Comparison of ENCODE assay signal across 21 mouse cellular contexts in the genomic region with DNA sequence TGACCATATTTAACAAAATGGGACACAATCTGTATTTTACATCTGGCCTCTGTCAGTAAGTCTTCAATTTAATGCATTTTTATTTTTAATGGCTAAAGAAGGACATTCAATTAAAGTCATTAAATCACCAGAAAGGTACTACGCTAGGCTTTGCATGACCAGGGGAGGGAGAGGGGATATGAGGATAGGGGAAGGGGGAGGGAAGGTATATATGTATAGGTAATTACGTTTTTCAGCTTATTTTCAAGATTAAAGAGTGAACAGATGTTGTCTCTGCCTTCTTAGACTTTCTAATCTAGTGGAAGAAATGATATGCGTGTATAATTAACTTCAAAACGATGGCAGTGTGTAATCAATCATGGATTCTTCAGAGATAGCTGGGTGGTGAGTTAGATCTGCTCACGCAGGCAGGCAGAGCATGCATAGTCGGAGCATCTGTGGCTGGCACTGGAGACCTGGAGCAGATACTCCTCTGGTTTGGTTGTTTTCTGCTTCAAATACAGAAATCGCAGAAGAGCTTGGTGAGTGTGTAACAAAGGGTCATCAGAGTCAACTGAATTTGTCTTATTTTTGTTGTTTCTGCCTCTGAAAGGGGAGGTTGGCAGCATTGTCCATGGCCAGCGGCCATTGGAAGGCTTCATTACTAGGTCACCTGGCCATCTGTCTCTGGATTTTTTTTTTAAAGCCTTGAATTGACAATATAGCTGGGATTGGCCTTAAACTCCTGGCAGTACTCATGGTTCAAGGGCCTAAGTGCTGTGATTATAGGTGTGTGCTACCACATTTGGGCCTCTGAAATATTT. TPM values are rescaled to one million over a fixed set of nuclear protein-coding genes. Genes with fewer than 3 reads are reported as not detected.
DNase-seq lines count a peak whose midpoint lies in the region; ATAC-seq lines count a peak whose summit lies in the region.
"Had no signal": no experiment of that assay in that cellular context is flagged by ENCODE, and none has a peak within 500 bp of the region (broad histone marks: within the 10 kb centered on the region; RNA-seq: fewer than 3 reads in every experiment).

No protein-coding gene starts in this region.

- H3K4me3 ChIP-seq in neural tube, embryonic 12.5 days, result no peak overlapping the region
- H3K4me3 ChIP-seq in neural tube, embryonic 15.5 days (replicated peaks), result no peak overlapping the region
- no peak overlapping the region for H3K4me3 ChIP-seq in hindbrain, embryonic 13.5 days
- H3K4me3 ChIP-seq: forebrain, embryonic 12.5 days; stomach, embryonic 15.5 days had no signal

- no peaks in the 10 kb centered on the region for H3K36me3 ChIP-seq in neural tube, embryonic 12.5 days
- no peaks in the 10 kb centered on the region for H3K36me3 ChIP-seq in neural tube, embryonic 15.5 days
- no peaks in the 10 kb centered on the region for H3K36me3 ChIP-seq in hindbrain, embryonic 13.5 days
- H3K36me3 ChIP-seq: forebrain, embryonic 12.5 days; stomach, embryonic 15.5 days had no signal

- no peaks in the 10 kb centered on the region for H3K27me3 ChIP-seq in neural tube, embryonic 12.5 days (replicated peaks)
- H3K27me3 ChIP-seq in neural tube, embryonic 15.5 days (replicated peaks), result no peaks in the 10 kb centered on the region
- no peaks in the 10 kb centered on the region for H3K27me3 ChIP-seq in hindbrain, embryonic 13.5 days
- H3K27me3 ChIP-seq: forebrain, embryonic 12.5 days; stomach, embryonic 15.5 days had no signal

- H3K4me1 ChIP-seq in neural tube, embryonic 12.5 days, result no peaks in the 10 kb centered on the region
- no peaks in the 10 kb centered on the region for H3K4me1 ChIP-seq in neural tube, embryonic 15.5 days
- peaks cover 3% of the 10 kb centered on the region; the same call in 1 of the 2 replicates for H3K4me1 ChIP-seq in hindbrain, embryonic 13.5 days (replicated peaks)
- H3K4me1 ChIP-seq: forebrain, embryonic 12.5 days; stomach, embryonic 15.5 days had no signal

- 71% methylated on average over 8 of the region's 8 CpGs for WGBS in neural tube, embryonic 12.5 days
- WGBS in neural tube, embryonic 15.5 days, result 57% methylated on average over 8 of the region's 8 CpGs
- WGBS in hindbrain, embryonic 13.5 days, result 59% methylated on average over 8 of the region's 8 CpGs

- H3K4me2 ChIP-seq in neural tube, embryonic 12.5 days (replicated peaks), result no peak overlapping the region
- no peak overlapping the region for H3K4me2 ChIP-seq in neural tube, embryonic 15.5 days
- H3K4me2 ChIP-seq in hindbrain, embryonic 13.5 days, result no peak overlapping the region
- H3K4me2 ChIP-seq: forebrain, embryonic 12.5 days; heart, embryonic 11.5 days; stomach, embryonic 15.5 days had no signal

- no peak overlapping the region for H3K27ac ChIP-seq in neural tube, embryonic 12.5 days
- H3K27ac ChIP-seq in neural tube, embryonic 15.5 days (replicated peaks), result no peak overlapping the region
- H3K27ac ChIP-seq in hindbrain, embryonic 13.5 days, result peak overlapping the region; percentile 59
- H3K27ac ChIP-seq: forebrain, embryonic 12.5 days; stomach, embryonic 15.5 days had no signal

- no peak overlapping the region for H3K9ac ChIP-seq in neural tube, embryonic 12.5 days
- no peak overlapping the region for H3K9ac ChIP-seq in neural tube, embryonic 15.5 days (replicated peaks)
- H3K9ac ChIP-seq in hindbrain, embryonic 13.5 days, result no peak overlapping the region
- H3K9ac ChIP-seq: forebrain, embryonic 12.5 days; stomach, embryonic 15.5 days had no signal

- ATAC-seq in neural tube, embryonic 12.5 days (ENCODE audit: low FRiP score, low read depth), result peak; percentile 37; the same call in 1 of the 2 replicates
- ATAC-seq in neural tube, embryonic 15.5 days (ENCODE audit: low FRiP score), result no peak
- ATAC-seq in hindbrain, embryonic 13.5 days (ENCODE audit: low FRiP score), result peak; percentile 66; the same call in 1 of the 2 replicates
- ATAC-seq: inflammation-experienced regulatory T-cells, adult 6 months; lung, postnatal 0 days had no signal

- no peaks in the 10 kb centered on the region for H3K9me3 ChIP-seq in neural tube, embryonic 12.5 days
- no peaks in the 10 kb centered on the region for H3K9me3 ChIP-seq in neural tube, embryonic 15.5 days (replicated peaks)
- H3K9me3 ChIP-seq in hindbrain, embryonic 13.5 days, result no peaks in the 10 kb centered on the region
- H3K9me3 ChIP-seq: forebrain, embryonic 12.5 days; stomach, embryonic 15.5 days had no signal

- DNase-seq in cerebellum, adult 9-10 months, result peak; percentile 89
- DNase-seq in left cerebral cortex, adult 9 months (ENCODE audit: low spot score in 2 of 2), result no peak
- DNase-seq in adrenal gland, postnatal 10 days, result no peak
- DNase-seq in spleen, postnatal 14 days (ENCODE audit: low spot score in 2 of 2), result no peak
- DNase-seq: heart, postnatal 10 days; kidney, adult 2 months; kidney, postnatal 10 days; left cerebral cortex, postnatal 4 days; liver; midbrain, embryonic 14.5 days; right cerebral cortex, postnatal 25 days; thymus, adult 18-20 months; thymus, postnatal 4 days had no signal

RNA-seq across cellular contexts. Expression of a gene that starts 59.8 kb away (rescaled TPM):
- polyA plus RNA-seq in neural tube, embryonic 12.5 days (2016; fragmentation: Nextera tagmentation; extraction: Ambion mirVana), result 8.0 and 8.4 TPM in 2 replicates
- 10.2 and 12.2 TPM in 2 replicates for polyA plus RNA-seq in neural tube, embryonic 15.5 days (2015; fragmentation: Nextera tagmentation; extraction: Ambion mirVana)
- polyA plus RNA-seq in hindbrain, embryonic 13.5 days (2015; fragmentation: Nextera tagmentation; extraction: Ambion mirVana), result 8.1 and 8.3 TPM in 2 replicates
- total RNA-seq in adrenal gland, postnatal 10 days (2021), result 10 to 100 TPM; 13.5 to 19.0 TPM
